Mouse (Mus musculus) testis, adult 10 weeks (tissue): Measurements from ENCODE around the gene Polr2j. TPM values are rescaled to one million over a fixed set of nuclear protein-coding genes. Genes with fewer than 3 reads are reported as not detected.

Experiments used
- polyA plus RNA-seq: library from polyadenylated mRNA; stranded (reverse); fragments of 350-450 nt; fragmentation: Illumina TruSeq; extraction: RNeasy Lipid Tissue Mini Kit (QIAGEN cat#74804); gene quantifications from one replicate; pipeline ENCODE4 v1.2.3, GENCODE M21; 2014; ENCODE audit warnings: low read depth, low replicate concordance

Polr2j gene
- polyA plus RNA-seq: 4.8 TPM

GRCm38 (mm10) chr5:136115891-136116783 is at the start of gene Polr2j:
TSS of gene Polr2j (plus strand) at chr5:136116631.

GRCm38 (mm10) chr5:136083669-136084107 is 32.7 kb upstream of the Polr2j start, which contains the start of gene Rasa4:
TSS of gene Rasa4 (plus strand) at chr5:136083916.

GRCm38 (mm10) chr5:136135571-136136291 is 19.3 kb downstream of the Polr2j start, which contains the start of the genes Lrwd1 and Alkbh4:
TSS of gene Lrwd1 (minus strand) at chr5:136136074.
TSS of gene Alkbh4 (plus strand) at chr5:136136146.

GRCm38 (mm10) chr5:136170512-136171362 is 54.3 kb downstream of the Polr2j start, which contains the start of gene Orai2:
TSS of gene Orai2 (minus strand) at chr5:136170713.

Other genes starting within 250 kb of the Polr2j start
- gene Hspb1, start 228.7 kb upstream of the Polr2j start, polyA plus RNA-seq: 0.99 TPM
- gene Ywhag, start 182.0 kb upstream of the Polr2j start, polyA plus RNA-seq: 16.5 TPM
- gene Ssc4d, start 142.1 kb upstream of the Polr2j start, polyA plus RNA-seq: 0.18 TPM
- not detected for gene Zp3, start 136.5 kb upstream of the Polr2j start, polyA plus RNA-seq
- 1.4 TPM for gene Dtx2, start 121.8 kb upstream of the Polr2j start, polyA plus RNA-seq
- 0.28 TPM for gene Upk3b, start 78.1 kb upstream of the Polr2j start, polyA plus RNA-seq
- 1.8 TPM for gene Upk3bl, start 62.1 kb upstream of the Polr2j start, polyA plus RNA-seq
- not detected for gene Rasa4, start 32.7 kb upstream of the Polr2j start, polyA plus RNA-seq
- gene Lrwd1, start 19.4 kb downstream of the Polr2j start, polyA plus RNA-seq: 5.0 TPM
- gene Alkbh4, start 19.5 kb downstream of the Polr2j start, polyA plus RNA-seq: 2.9 TPM
- 1.3 TPM for gene Orai2, start 54.1 kb downstream of the Polr2j start, polyA plus RNA-seq
- gene Prkrip1, start 82.3 kb downstream of the Polr2j start, polyA plus RNA-seq: 73.8 TPM
- gene Sh2b2, start 129.9 kb downstream of the Polr2j start, polyA plus RNA-seq: 0.15 TPM